Mouse (Mus musculus) intestine, embryonic 16.5 days (tissue): ENCODE results near the gene Tmem202. TPM values are rescaled to one million over a fixed set of nuclear protein-coding genes. Genes with fewer than 3 reads are reported as not detected.

Source experiments
- ATAC-seq: fragments of 200-750 bp; cut with Nextera tagmentation; 2 replicates; pipeline ENCODE4 v1.8.0; 2017; ENCODE audit warnings: moderate TSS enrichment, moderate library complexity
- H3K27ac ChIP-seq: fragments of 300-500 bp; sonication (generic); 2 replicates; pipeline ENCODE4 v1.5.1; 2014; ENCODE audit warnings: mild to moderate bottlenecking, low read length
- H3K27me3 ChIP-seq: fragments of 300-500 bp; sonication (generic); replicated peaks from 2 replicates; pipeline ENCODE4 v1.6.1; 2014; ENCODE audit warnings: low read length, control low read depth, mixed read lengths; ENCODE audit not compliant: control insufficient read depth, insufficient read depth
- H3K36me3 ChIP-seq: fragments of 300-500 bp; sonication (generic); 2 replicates; pipeline ENCODE4 v1.6.1; 2014; ENCODE audit warnings: low read length, control low read depth; ENCODE audit not compliant: control insufficient read depth, insufficient read depth
- H3K4me1 ChIP-seq: fragments of 300-500 bp; sonication (generic); 2 replicates; pipeline ENCODE4 v1.6.1; 2014; ENCODE audit warnings: low read length, control low read depth, mixed read lengths; ENCODE audit not compliant: control insufficient read depth, insufficient read depth
- H3K4me2 ChIP-seq: fragments of 300-500 bp; sonication (generic); 2 replicates; pipeline ENCODE4 v1.6.1; 2014; ENCODE audit warnings: low read depth, low read length, control low read depth
- H3K4me3 ChIP-seq: fragments of 300-500 bp; sonication (generic); 2 replicates; pipeline ENCODE4 v1.5.1; 2014; ENCODE audit warnings: mild to moderate bottlenecking, low read length
- H3K9ac ChIP-seq: fragments of 300-500 bp; sonication (generic); 2 replicates; pipeline ENCODE4 v1.6.1; 2014; ENCODE audit warnings: low read depth, low read length
- H3K9me3 ChIP-seq: fragments of 300-500 bp; sonication (generic); 2 replicates; pipeline ENCODE4 v1.6.1; 2016; ENCODE audit warnings: low read length, control low read depth; ENCODE audit not compliant: control insufficient read depth
- WGBS: fragments of 180-500 bp; shearing (Covaris S2); extraction: QIAGEN DNeasy Blood & Tissue Kit; methylation state at CpG from one replicate; pipeline ENCODE4 v1.1.7; 2014; 5-methylcytosine and 5-hydroxymethylcytosine counted together
- polyA plus RNA-seq: library from polyadenylated mRNA; unstranded; fragments of >200 nt; fragmentation: Nextera tagmentation; extraction: Ambion mirVana; gene quantifications from 2 replicates; pipeline ENCODE4 v1.2.1, GENCODE M21; 2015

Gene Tmem202
- polyA plus RNA-seq, 1 experiment from 2014 or later = 0.60 TPM

DNA sequence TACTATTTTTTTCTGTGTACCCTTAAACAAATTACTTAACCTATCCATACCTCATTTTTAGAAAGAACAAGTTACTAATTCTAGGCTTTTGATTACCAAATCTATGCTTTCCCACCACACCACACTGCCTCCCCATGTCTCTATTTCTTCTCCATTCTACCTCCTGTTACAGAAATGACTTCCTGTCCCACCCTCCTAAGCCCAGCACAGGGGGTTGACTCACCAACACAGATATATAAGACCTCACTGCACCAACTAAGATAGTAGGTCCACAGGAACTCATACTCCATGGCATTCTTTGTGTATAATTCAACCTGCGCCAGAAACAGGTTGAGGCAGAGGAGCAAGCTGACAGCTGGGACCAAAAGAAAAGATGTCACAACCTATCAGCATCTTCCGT, 20.3 kb downstream of the Tmem202 start:
- Histone ChIP-seq H3K4me1 (no peaks in the 10 kb centered on the region), H3K36me3 (no peaks in the 10 kb centered on the region), H3K9ac (no peak overlapping the region), H3K27me3 (no peaks in the 10 kb centered on the region), H3K27ac (no peak overlapping the region), H3K4me2 (no peak overlapping the region), H3K4me3 (no peak overlapping the region), H3K9me3 (no peaks in the 10 kb centered on the region)
- ATAC-seq = no peak
- 79% methylated on average over 2 of the region's 2 CpGs for WGBS

DNA sequence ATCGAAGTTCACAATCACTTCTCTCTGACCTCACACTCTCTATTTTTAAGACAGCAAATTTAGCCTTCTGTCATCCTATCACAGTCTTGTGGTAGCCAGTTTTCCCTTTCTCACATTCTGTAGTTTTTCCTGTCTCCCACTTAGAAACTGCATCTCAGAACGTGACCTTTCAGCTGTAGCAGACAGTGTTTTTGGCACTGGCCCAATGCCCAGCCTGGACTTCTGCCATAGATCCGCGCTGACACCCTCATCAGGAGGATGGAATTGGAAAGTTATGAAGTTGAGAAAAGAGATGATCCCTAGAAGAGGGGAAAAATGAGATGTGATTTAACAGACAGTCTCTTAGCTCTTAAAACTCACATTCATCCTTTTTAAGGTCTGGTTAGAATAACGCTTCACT, 20.7 kb downstream of the Tmem202 start:
- H3K9me3 ChIP-seq = no peaks in the 10 kb centered on the region
- H3K9ac ChIP-seq = no peak overlapping the region
- H3K4me1 ChIP-seq = no peaks in the 10 kb centered on the region
- 59% methylated on average over 5 of the region's 5 CpGs for WGBS
- H3K4me2 ChIP-seq = no peak overlapping the region
- no peak overlapping the region for H3K4me3 ChIP-seq
- no peak for ATAC-seq
- no peaks in the 10 kb centered on the region for H3K27me3 ChIP-seq
- H3K27ac ChIP-seq = no peak overlapping the region
- no peaks in the 10 kb centered on the region for H3K36me3 ChIP-seq

DNA sequence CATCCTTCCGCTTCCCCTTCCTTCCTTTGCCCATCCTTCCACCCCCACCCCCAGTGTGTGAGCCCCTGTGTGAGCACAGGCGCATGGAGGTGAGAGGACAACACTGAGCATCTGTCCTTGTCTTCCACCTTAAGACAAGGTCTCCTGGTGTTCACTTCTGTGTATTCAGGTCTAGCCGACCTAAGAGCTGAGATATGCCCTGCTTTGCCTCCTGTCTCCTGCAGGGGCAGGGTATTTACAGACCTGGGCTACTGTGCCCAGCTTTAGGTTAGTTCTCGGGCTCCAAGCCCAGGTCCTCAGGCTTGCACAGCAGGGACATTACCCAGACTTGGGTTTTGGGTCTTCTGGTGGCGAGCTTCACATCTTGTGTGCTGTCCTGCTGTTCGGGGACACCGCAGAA, 22.5 kb downstream of the Tmem202 start:
- Histone ChIP-seq H3K27ac (no peak overlapping the region), H3K4me2 (no peak overlapping the region), H3K27me3 (0 out of 2 replicates have a peak, but pooled peaks cover 3% of the 10 kb centered on the region), H3K36me3 (no peaks in the 10 kb centered on the region), H3K9me3 (no peaks in the 10 kb centered on the region), H3K4me3 (no peak overlapping the region), H3K4me1 (no peaks in the 10 kb centered on the region), H3K9ac (no peak overlapping the region)
- WGBS = 55% methylated on average over 7 of the region's 7 CpGs
- no peak for ATAC-seq

DNA sequence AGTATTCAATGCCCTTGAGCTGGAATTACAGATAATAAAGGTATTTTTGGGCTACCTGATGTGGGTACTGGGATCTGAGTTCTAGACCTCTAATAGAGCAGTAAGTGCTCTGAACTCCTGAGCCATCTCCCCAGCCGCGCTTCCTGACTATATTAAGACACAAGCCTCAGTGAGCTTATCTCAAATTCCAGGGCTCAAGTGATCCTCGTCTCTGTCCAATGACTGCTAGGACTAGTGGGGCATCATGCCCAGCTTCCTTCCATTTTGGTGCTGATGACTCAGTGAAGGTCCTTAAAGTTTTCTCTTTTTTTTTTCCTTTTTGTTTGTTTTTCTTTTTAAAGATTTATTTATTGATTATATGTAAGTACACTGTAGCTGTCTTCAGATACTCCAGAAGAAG, 24.6 kb downstream of the Tmem202 start:
- Histone ChIP-seq H3K4me2 (no peak overlapping the region), H3K27ac (no peak overlapping the region), H3K36me3 (no peaks in the 10 kb centered on the region), H3K27me3 (0 out of 2 replicates have a peak, but pooled peaks cover 3% of the 10 kb centered on the region), H3K9me3 (no peaks in the 10 kb centered on the region), H3K4me1 (no peaks in the 10 kb centered on the region), H3K4me3 (no peak overlapping the region), H3K9ac (no peak overlapping the region)
- 51% methylated on average over 3 of the region's 3 CpGs for WGBS
- ATAC-seq = no peak

DNA sequence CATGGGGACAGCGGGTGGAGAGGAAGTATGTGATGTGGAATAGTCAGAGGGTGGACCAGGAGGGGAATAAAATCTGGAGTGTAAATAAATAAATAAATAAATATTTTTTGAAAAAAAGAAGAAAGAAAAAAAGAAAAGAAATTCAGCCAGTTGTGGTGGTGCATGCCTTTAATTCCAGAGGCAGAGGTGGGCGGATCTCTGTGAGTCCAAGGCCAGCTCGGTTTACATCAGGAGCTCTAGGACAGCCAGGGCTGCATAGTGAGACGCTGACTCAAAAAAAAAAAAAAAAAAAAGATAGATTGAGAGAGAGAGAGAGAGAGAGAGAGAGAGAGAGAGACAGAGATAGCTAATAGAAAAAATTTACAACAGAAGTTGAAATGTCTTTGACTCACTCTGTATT, 27.3 kb downstream of the Tmem202 start:
- Histone ChIP-seq H3K27ac (no peak overlapping the region), H3K4me2 (no peak overlapping the region), H3K36me3 (no peaks in the 10 kb centered on the region), H3K9me3 (no peaks in the 10 kb centered on the region), H3K4me3 (no peak overlapping the region), H3K27me3 (0 out of 2 replicates have a peak, but pooled peaks cover 3% of the 10 kb centered on the region), H3K4me1 (no peaks in the 10 kb centered on the region), H3K9ac (no peak overlapping the region)
- no peak for ATAC-seq
- 40% methylated on average over 4 of the region's 4 CpGs for whole genome bisulfite sequencing

DNA sequence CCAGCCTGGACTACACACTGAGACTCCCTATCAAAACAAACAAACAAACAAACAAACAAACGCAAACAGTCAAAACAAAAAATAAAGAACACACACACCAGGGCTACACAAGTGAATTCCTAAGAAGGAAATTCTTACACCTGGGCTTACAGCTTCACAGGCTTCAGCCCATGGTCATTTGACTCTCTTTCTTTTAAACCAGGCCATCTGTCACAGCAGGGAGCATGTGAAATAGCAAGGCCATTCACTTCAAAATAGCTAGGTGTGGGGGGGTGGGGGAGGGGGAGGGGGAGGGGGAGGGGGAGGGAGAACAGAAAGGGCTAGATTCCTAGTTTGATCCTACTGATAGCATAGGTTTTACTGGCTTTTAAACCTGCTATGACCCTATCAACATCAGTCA, 31.5 kb downstream of the Tmem202 start:
- no peak overlapping the region for H3K27ac ChIP-seq
- H3K4me2 ChIP-seq = no peak overlapping the region
- no peaks in the 10 kb centered on the region for H3K9me3 ChIP-seq
- H3K36me3 ChIP-seq = no peaks in the 10 kb centered on the region
- no peaks in the 10 kb centered on the region for H3K4me1 ChIP-seq
- 39% methylated on average over 1 of the region's 1 CpGs for WGBS
- no peaks in the 10 kb centered on the region for H3K27me3 ChIP-seq
- H3K4me3 ChIP-seq = no peak overlapping the region
- no peak overlapping the region for H3K9ac ChIP-seq
- no peak for ATAC-seq

DNA sequence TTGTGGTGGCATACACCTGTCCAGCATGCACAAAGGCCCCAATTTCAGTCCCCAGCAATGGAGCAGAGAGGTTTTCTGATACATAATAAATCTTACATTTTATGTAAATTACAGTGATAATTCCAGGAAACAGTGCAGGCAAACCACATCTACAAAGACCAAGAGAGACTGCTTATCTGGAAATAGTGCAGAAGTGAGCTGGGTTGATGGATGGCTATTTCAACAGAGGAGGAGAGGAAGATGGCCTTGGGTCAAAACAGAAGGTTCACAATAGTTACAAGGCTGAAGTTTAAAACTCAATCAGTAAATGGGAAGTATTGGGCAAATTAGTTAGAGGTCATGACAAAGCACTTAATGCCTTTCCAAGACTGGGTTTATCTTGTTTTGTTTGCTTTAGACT, 52.3 kb downstream of the Tmem202 start:
- no peaks in the 10 kb centered on the region for H3K27me3 ChIP-seq
- H3K4me3 ChIP-seq = peak overlapping the region; percentile 98
- H3K27ac ChIP-seq = peak overlapping the region; percentile 97
- H3K4me2 ChIP-seq = peak overlapping the region; percentile 65
- peak overlapping the region; percentile 99; the same call in 1 of the 2 replicates for H3K9ac ChIP-seq
- H3K9me3 ChIP-seq = no peaks in the 10 kb centered on the region
- ATAC-seq = no peak
- no peaks in the 10 kb centered on the region for H3K36me3 ChIP-seq
- peaks cover 4% of the 10 kb centered on the region for H3K4me1 ChIP-seq

DNA sequence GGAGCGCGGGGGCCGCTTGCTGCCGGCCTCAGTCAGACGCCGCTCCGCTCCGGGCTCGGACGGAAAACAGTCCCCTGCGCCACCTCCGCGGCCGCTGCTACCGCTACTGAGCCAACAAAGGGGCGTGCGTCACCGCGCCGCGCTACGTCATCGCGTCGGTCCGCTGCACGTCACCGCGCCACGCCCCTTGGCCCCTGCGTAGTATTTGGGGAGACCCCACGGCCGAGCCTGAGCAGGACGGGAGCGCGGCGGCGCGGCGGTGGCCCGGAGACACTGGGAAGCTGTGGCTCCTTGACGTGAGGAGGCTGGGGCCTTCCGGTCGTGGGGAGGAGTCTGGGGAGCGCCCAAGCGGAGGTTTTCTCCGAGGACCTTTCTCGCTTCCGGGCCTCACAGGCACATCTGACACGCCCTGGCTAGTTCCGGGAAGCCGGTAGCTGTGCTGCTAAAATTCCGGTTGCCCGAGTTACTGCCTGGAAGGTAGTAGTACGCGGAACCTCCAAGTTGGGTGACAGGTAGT, 53.0 kb downstream of the Tmem202 start, which contains the start of gene Arih1:
Gene Arih1, minus strand, starts transcription at position 70 of the 517 bp plus-strand sequence.
- no peaks in the 10 kb centered on the region for H3K27me3 ChIP-seq
- H3K9ac ChIP-seq = peak within 1 kb of the TSS; percentile 99
- no peaks in the 10 kb centered on the region for H3K36me3 ChIP-seq
- H3K4me1 ChIP-seq = peaks cover 5% of the 10 kb centered on the region
- ATAC-seq = peak; percentile 99
- peak within 1 kb of the TSS; percentile 98 for H3K4me3 ChIP-seq
- peak within 1 kb of the TSS; percentile 86 for H3K4me2 ChIP-seq
- peak within 1 kb of the TSS; percentile 97 for H3K27ac ChIP-seq
- H3K9me3 ChIP-seq = no peaks in the 10 kb centered on the region
- WGBS = under 1% methylated on average over 51 of the region's 56 CpGs

DNA sequence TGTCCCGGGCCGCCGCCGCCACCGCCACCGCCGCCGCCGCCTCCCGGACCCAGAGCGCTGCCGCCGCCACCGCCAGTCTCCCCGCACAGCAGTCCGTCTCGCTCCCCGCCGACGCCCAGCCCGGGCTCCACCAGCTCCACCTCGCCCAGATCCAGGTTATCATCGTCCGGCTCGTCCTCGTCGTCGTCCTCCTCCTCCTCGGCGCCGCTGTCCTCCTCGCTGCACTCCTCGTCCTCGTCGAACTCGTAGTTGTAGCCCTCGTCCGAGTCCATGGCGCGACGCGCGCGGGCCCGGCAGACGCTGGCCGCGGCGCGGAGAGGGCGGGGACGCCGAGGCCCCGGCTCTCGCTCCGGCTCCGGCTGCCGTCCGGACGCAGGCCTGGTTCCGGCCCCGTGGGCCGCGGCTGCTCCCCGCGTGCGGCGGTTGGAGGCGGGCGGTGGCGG, 53.5 kb downstream of the Tmem202 start:
- Histone ChIP-seq H3K4me2 (peak overlapping the region; percentile 86; the same call in 1 of the 2 replicates), H3K9ac (peak overlapping the region; percentile 99), H3K27me3 (no peaks in the 10 kb centered on the region), H3K36me3 (no peaks in the 10 kb centered on the region), H3K27ac (peak overlapping the region; percentile 97), H3K4me3 (peak overlapping the region; percentile 98), H3K9me3 (no peaks in the 10 kb centered on the region), H3K4me1 (peaks cover 5% of the 10 kb centered on the region)
- peak; percentile 80 for ATAC-seq
- WGBS = under 1% methylated on average over 54 of the region's 71 CpGs
